Mouse (Mus musculus) forebrain, postnatal 0 days (tissue): ENCODE measurements around the gene Lamb2. TPM values are rescaled to one million over a fixed set of nuclear protein-coding genes. Genes with fewer than 3 reads are reported as not detected.

Experiments
- ATAC-seq: fragments of 200-750 bp; cut with Nextera tagmentation; 2 replicates; pipeline ENCODE4 v1.8.0; 2017; ENCODE audit warnings: mild to moderate bottlenecking, moderate library complexity
- DNase-seq: peaks from one replicate; pipeline ENCODE4 v3.0.0-alpha.2; 2015
- H3K27ac ChIP-seq: fragments of 300-500 bp; sonication (generic); 2 replicates; pipeline ENCODE4 v1.5.1; 2014; ENCODE audit warnings: low read depth, mild to moderate bottlenecking, antibody characterized with exemption, low read length, moderate library complexity, mixed read lengths
- H3K27me3 ChIP-seq: fragments of 300-500 bp; sonication (generic); 2 replicates; pipeline ENCODE4 v1.6.1; 2014; ENCODE audit warnings: mild to moderate bottlenecking, low read length, mixed read lengths; ENCODE audit not compliant: insufficient read depth
- H3K36me3 ChIP-seq: fragments of 300-500 bp; sonication (generic); 2 replicates; pipeline ENCODE4 v1.6.1; 2014; ENCODE audit warnings: mild to moderate bottlenecking, moderate library complexity; ENCODE audit not compliant: insufficient read depth
- H3K4me1 ChIP-seq: fragments of 300-500 bp; sonication (generic); 2 replicates; pipeline ENCODE4 v1.6.1; 2014; ENCODE audit warnings: antibody characterized with exemption; ENCODE audit not compliant: insufficient read depth
- H3K4me2 ChIP-seq: fragments of 300-500 bp; sonication (generic); 2 replicates; pipeline ENCODE4 v1.6.1; 2014; ENCODE audit warnings: low read depth, mild to moderate bottlenecking, moderate library complexity
- H3K4me3 ChIP-seq: fragments of 300-500 bp; sonication (generic); 2 replicates; pipeline ENCODE4 v1.5.1; 2014; ENCODE audit warnings: low read depth, low read length, mixed read lengths
- H3K9ac ChIP-seq: fragments of 300-500 bp; sonication (generic); 2 replicates; pipeline ENCODE4 v1.6.1; 2014; ENCODE audit warnings: mild to moderate bottlenecking
- H3K9me3 ChIP-seq: fragments of 300-500 bp; sonication (generic); 2 replicates; pipeline ENCODE4 v1.6.1; 2016; ENCODE audit warnings: low read length
- CTCF ChIP-seq: sonication (generic); IDR thresholded peaks from 2 replicates; pipeline ENCODE4 v1.5.1; 2016; ENCODE audit warnings: antibody characterized with exemption, control low read depth, low read depth
- WGBS: fragments of 180-500 bp; shearing (Covaris S2); extraction: QIAGEN DNeasy Blood & Tissue Kit; methylation state at CpG from one replicate; pipeline ENCODE4 v1.1.7; 2014; 5-methylcytosine and 5-hydroxymethylcytosine counted together
- polyA plus RNA-seq: library from polyadenylated mRNA; unstranded; fragments of >200 nt; fragmentation: Nextera tagmentation; extraction: Ambion mirVana; gene quantifications from 2 replicates; pipeline ENCODE4 v1.2.1, GENCODE M21; 2015
- total RNA-seq: library from RNA; depleted of rRNA; stranded (reverse); fragments of >200 nt; gene quantifications from 2 replicates; pipeline ENCODE4 v1.2.3, GENCODE M21; 2014

Gene Lamb2
- total and polyA plus RNA-seq, 2 experiments from 2014 or later = 12.5 to 36.3 TPM

GRCm38 (mm10) chr9:108490559-108491285, 11.2 kb downstream of the Lamb2 start, which contains the start of gene Usp19:
Usp19 (plus strand) TSS chr9:108490602.
- ATAC-seq = peak; percentile 98
- 2% methylated on average over 69 of the region's 69 CpGs for WGBS
- Histone ChIP-seq H3K4me1 (0 out of 2 replicates have a peak, but pooled peaks cover 5% of the 10 kb centered on the region), H3K4me2 (peak within 1 kb of the TSS; percentile 79), H3K27ac (peak within 1 kb of the TSS; percentile 93), H3K27me3 (no peaks in the 10 kb centered on the region), H3K36me3 (peaks cover 35% of the 10 kb centered on the region), H3K4me3 (peak within 1 kb of the TSS; percentile 98), H3K9ac (peak within 1 kb of the TSS; percentile 92), H3K9me3 (no peaks in the 10 kb centered on the region)
- TF ChIP-seq CTCF = no peak
- DNase-seq = peak; percentile 97

- ATAC-seq = no peak
- Histone ChIP-seq H3K36me3 (peaks cover 40% of the 10 kb centered on the region), H3K4me1 (0 out of 2 replicates have a peak, but pooled peaks cover 5% of the 10 kb centered on the region), H3K27ac (peak overlapping the region; percentile 93), H3K27me3 (no peaks in the 10 kb centered on the region), H3K9me3 (no peaks in the 10 kb centered on the region), H3K9ac (peak overlapping the region; percentile 92), H3K4me2 (peak overlapping the region; percentile 79), H3K4me3 (peak overlapping the region; percentile 98)
- DNase-seq = no peak
- TF ChIP-seq CTCF = no peak
- 16% methylated on average over 12 of the region's 12 CpGs for WGBS
These were observed 11.7 kb downstream of the Lamb2 start for GRCm38 (mm10) chr9:108491286-108491580.

GRCm38 (mm10) chr9:108492043-108492750, 12.7 kb downstream of the Lamb2 start:
- 0 out of 2 replicates have a peak, but pooled peaks cover 5% of the 10 kb centered on the region for H3K4me1 ChIP-seq
- TF ChIP-seq CTCF = no peak
- H3K27me3 ChIP-seq = no peaks in the 10 kb centered on the region
- WGBS = 82% methylated on average over 16 of the region's 16 CpGs
- ATAC-seq (no peak), DNase-seq (no peak)
- H3K9me3 ChIP-seq = no peaks in the 10 kb centered on the region
- 0 out of 2 replicates have a peak overlapping the region, but pooled peaks have one; percentile 98 for H3K4me3 ChIP-seq
- peak overlapping the region; percentile 79; the same call in 1 of the 2 replicates for H3K4me2 ChIP-seq
- H3K27ac ChIP-seq = no peak overlapping the region
- peak overlapping the region; percentile 25; the same call in 1 of the 2 replicates for H3K9ac ChIP-seq
- H3K36me3 ChIP-seq = peaks cover 50% of the 10 kb centered on the region

- peaks cover 60% of the 10 kb centered on the region for H3K36me3 ChIP-seq
- 96% methylated on average over 8 of the region's 8 CpGs for WGBS
- no peak overlapping the region for H3K4me3 ChIP-seq
- DNase-seq (no peak), ATAC-seq (no peak)
- H3K27ac ChIP-seq = no peak overlapping the region
- H3K9me3 ChIP-seq = no peaks in the 10 kb centered on the region
- H3K4me1 ChIP-seq = 0 out of 2 replicates have a peak, but pooled peaks cover 5% of the 10 kb centered on the region
- H3K27me3 ChIP-seq = no peaks in the 10 kb centered on the region
- H3K9ac ChIP-seq = no peak overlapping the region
- H3K4me2 ChIP-seq = no peak overlapping the region
- no peak for TF ChIP-seq CTCF
These were observed 13.7 kb downstream of the Lamb2 start for GRCm38 (mm10) chr9:108493246-108493645.

- Histone ChIP-seq H3K27ac (no peak overlapping the region), H3K4me1 (0 out of 2 replicates have a peak, but pooled peaks cover 5% of the 10 kb centered on the region), H3K4me2 (no peak overlapping the region), H3K36me3 (peaks cover 71% of the 10 kb centered on the region), H3K27me3 (no peaks in the 10 kb centered on the region), H3K9ac (no peak overlapping the region), H3K4me3 (no peak overlapping the region), H3K9me3 (no peaks in the 10 kb centered on the region)
- TF ChIP-seq CTCF = no peak
- 94% methylated on average over 19 of the region's 19 CpGs for WGBS
- no peak for ATAC-seq
- DNase-seq = no peak
These were observed 14.8 kb downstream of the Lamb2 start for GRCm38 (mm10) chr9:108494146-108494825.

GRCm38 (mm10) chr9:108494905-108495304, 15.4 kb downstream of the Lamb2 start:
- 0 out of 2 replicates have a peak, but pooled peaks cover 4% of the 10 kb centered on the region for H3K4me1 ChIP-seq
- no peak for TF ChIP-seq CTCF
- no peak overlapping the region for H3K9ac ChIP-seq
- WGBS = 81% methylated on average over 10 of the region's 10 CpGs
- peaks cover 77% of the 10 kb centered on the region for H3K36me3 ChIP-seq
- ATAC-seq = no peak
- H3K4me2 ChIP-seq = no peak overlapping the region
- H3K27ac ChIP-seq = no peak overlapping the region
- H3K9me3 ChIP-seq = no peaks in the 10 kb centered on the region
- H3K4me3 ChIP-seq = no peak overlapping the region
- H3K27me3 ChIP-seq = no peaks in the 10 kb centered on the region
- DNase-seq = no peak

- DNase-seq (no peak), ATAC-seq (no peak)
- no peaks in the 10 kb centered on the region for H3K4me1 ChIP-seq
- WGBS = 93% methylated on average over 7 of the region's 7 CpGs
- H3K36me3 ChIP-seq = peaks cover 84% of the 10 kb centered on the region
- no peaks in the 10 kb centered on the region for H3K9me3 ChIP-seq
- no peaks in the 10 kb centered on the region for H3K27me3 ChIP-seq
- no peak overlapping the region for H3K4me3 ChIP-seq
- H3K9ac ChIP-seq = no peak overlapping the region
- no peak for TF ChIP-seq CTCF
- no peak overlapping the region for H3K27ac ChIP-seq
- no peak overlapping the region for H3K4me2 ChIP-seq
These were observed 19.7 kb downstream of the Lamb2 start for GRCm38 (mm10) chr9:108499231-108499630.
